Mouse (Mus musculus): Measurements from ENCODE around the gene Gatc. TPM values are rescaled to one million over a fixed set of nuclear protein-coding genes. Genes with fewer than 3 reads are reported as not detected.

Gatc gene
- polyA plus RNA-seq, 1 experiment from 2014 or later, result 26.7 TPM

DNA sequence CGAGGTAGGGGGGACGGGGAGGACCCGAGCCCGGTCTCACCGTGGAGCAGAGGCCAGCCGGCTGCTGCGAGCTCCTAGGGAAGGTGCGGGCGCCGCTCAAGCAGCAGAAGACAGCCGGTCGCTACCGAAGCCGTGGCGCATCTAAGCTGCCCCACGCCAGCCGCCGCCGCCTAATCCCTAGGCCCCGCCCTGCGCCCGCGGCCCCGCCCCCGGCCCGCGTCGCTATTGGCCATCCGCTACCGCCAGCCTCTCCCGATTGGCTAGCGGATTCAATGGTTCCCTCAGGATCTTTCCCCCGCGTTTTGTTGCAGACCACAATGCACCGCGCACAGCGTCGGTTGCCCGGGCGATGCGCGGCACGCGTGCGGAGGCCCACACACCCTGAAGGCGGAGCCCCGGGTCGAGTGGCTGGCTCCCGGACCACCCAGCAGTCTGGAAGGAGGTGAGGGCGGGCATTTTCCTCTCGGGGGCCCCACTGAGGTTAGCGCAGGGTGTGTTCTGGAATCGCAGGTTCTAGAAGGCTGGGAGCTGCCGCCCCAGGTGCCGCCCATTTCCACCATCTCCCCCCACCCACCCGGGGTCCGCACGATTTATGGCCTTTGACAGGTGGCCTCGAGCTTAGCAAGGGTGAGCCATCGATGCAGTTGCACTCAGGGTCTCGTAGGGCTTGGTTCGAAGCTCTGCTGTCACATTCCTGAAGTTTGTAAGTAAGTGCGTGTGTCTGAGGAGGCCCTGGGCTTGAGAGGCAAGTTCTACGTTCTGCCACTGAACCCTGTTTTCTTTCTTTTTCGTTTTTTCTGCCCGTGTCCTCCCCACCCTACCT lies 40.0 kb downstream of the Gatc start, which contains the start of gene Dynll1:
Gene Dynll1 (minus strand): TSS at position 208 of the 823 bp plus-strand sequence.
- peak within 1 kb of the TSS; percentile 76 for H3K4me3 ChIP-seq (ENCODE audit: low read depth, low read length)
- peak within 1 kb of the TSS; percentile 88 for H3K27ac ChIP-seq (replicated peaks; ENCODE audit: low read depth, low read length)
- peak within 1 kb of the TSS; percentile 69 for H3K4me2 ChIP-seq (ENCODE audit: low read depth, low read length)
- peak within 1 kb of the TSS; percentile 86 for H3K9ac ChIP-seq (ENCODE audit: low read depth, low read length)
- peaks cover 10% of the 10 kb centered on the region for H3K4me1 ChIP-seq (ENCODE audit: control insufficient read depth, insufficient read depth, low read length)
- 0% methylated on average over 25 of the region's 66 CpGs for WGBS
- peaks cover 31% of the 10 kb centered on the region for H3K36me3 ChIP-seq (ENCODE audit: control insufficient read depth, insufficient read depth, low read length)
- H3K27me3 ChIP-seq (replicated peaks; ENCODE audit: control insufficient read depth, insufficient read depth, low read length), result no peaks in the 10 kb centered on the region
- ATAC-seq (ENCODE audit: low read depth) (peak; percentile 98), DNase-seq (ENCODE audit: low spot score) (peak; percentile 98)
- H3K9me3 ChIP-seq (ENCODE audit: control insufficient read depth, low read length), result no peaks in the 10 kb centered on the region

DNA sequence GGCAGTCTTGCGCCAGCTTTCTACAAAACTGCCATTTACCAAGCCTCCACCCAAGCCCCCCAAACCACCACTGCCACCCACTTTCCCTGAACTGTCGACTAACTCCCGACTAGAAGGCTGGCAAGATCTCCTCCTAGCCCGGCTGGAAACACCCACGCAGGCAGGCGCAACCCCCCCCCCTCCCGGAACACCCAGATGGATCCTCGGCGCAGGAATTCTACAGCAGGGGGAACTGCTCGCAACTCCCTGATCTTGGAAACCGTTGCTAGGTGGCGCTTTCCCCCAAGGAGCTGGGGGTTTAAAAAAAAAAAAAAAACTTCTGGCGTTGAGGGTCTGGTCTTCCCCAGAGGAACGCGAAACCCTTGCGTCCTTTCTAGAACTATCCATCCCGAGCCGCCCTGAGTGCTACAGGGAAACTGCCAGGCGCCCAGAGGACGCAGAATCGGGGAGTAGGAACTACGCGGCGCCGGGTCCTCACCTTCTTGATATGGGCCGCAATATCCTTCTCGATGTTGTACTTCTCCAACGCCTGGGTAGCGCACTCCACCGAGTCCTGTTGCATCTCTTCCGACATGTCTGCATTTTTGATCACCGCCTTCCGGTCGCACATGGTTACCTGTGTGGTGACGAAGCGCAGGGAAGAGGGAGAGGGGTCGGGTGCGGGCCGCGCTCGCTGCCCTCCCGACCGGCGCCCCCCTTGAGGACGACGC lies 40.8 kb downstream of the Gatc start:
- H3K4me3 ChIP-seq (ENCODE audit: low read depth, low read length), result peak overlapping the region; percentile 76
- H3K9me3 ChIP-seq (ENCODE audit: control insufficient read depth, low read length), result no peaks in the 10 kb centered on the region
- 1% methylated on average over 35 of the region's 46 CpGs for WGBS
- peak; percentile 93 for DNase-seq (ENCODE audit: low spot score)
- H3K4me1 ChIP-seq (ENCODE audit: control insufficient read depth, insufficient read depth, low read length), result peaks cover 10% of the 10 kb centered on the region
- peak; percentile 0; the same call in 1 of the 2 replicates for ATAC-seq (ENCODE audit: low read depth)
- H3K4me2 ChIP-seq (ENCODE audit: low read depth, low read length), result peak overlapping the region; percentile 69
- no peaks in the 10 kb centered on the region for H3K27me3 ChIP-seq (replicated peaks; ENCODE audit: control insufficient read depth, insufficient read depth, low read length)
- peak overlapping the region; percentile 88 for H3K27ac ChIP-seq (replicated peaks; ENCODE audit: low read depth, low read length)
- H3K9ac ChIP-seq (ENCODE audit: low read depth, low read length), result peak overlapping the region; percentile 86
- H3K36me3 ChIP-seq (ENCODE audit: control insufficient read depth, insufficient read depth, low read length), result peaks cover 39% of the 10 kb centered on the region

DNA sequence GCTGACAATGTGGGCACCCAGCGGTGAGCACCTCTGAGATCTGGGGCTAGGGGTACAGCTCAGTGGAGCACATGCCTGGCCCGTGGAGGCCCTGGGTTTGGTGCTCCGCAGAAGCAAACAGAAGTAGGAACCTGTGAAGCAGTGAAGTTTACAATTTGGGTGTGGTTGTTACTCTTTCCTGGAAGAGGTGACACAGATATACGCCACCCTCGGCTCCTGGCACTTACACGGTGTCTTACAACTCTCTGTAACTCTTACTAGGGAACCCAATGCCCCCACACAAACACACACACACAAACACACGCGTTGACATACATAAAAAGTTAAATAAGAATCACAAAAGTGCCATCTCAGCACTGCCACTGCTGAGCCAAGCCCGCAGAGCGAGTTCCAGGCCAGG lies 44.6 kb downstream of the Gatc start:
- peaks cover 10% of the 10 kb centered on the region for H3K4me1 ChIP-seq (ENCODE audit: control insufficient read depth, insufficient read depth, low read length)
- H3K27ac ChIP-seq (replicated peaks; ENCODE audit: low read depth, low read length), result 0 out of 2 replicates have a peak overlapping the region, but pooled peaks have one; percentile 21
- no peaks in the 10 kb centered on the region for H3K9me3 ChIP-seq (ENCODE audit: control insufficient read depth, low read length)
- peaks cover 50% of the 10 kb centered on the region for H3K36me3 ChIP-seq (ENCODE audit: control insufficient read depth, insufficient read depth, low read length)
- WGBS, result 80% methylated on average over 10 of the region's 10 CpGs
- H3K4me2 ChIP-seq (ENCODE audit: low read depth, low read length), result no peak overlapping the region
- ATAC-seq (ENCODE audit: low read depth), result no peak
- no peaks in the 10 kb centered on the region for H3K27me3 ChIP-seq (replicated peaks; ENCODE audit: control insufficient read depth, insufficient read depth, low read length)
- no peak for DNase-seq (ENCODE audit: low spot score)
- H3K4me3 ChIP-seq (ENCODE audit: low read depth, low read length), result no peak overlapping the region
- H3K9ac ChIP-seq (ENCODE audit: low read depth, low read length), result peak overlapping the region; percentile 30; the same call in 1 of the 2 replicates

DNA sequence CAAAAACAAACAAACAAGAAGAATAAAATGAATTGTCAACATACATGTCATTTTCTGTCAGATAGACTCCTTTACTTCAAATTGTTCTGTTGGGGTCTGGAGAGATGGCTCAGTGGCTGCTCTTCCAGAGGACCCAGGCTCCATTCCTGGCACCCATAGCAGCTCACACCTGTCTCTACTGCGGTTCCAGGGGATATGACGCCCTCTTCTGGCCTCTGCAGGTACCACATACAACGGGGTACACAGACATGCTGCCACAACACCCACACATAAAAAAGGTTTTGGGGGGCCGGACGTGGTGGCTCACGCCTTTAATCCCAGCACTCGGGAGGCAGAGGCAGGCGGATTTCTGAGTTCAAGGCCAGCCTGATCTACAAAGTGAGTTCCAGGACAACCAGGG lies 46.8 kb downstream of the Gatc start:
- H3K27me3 ChIP-seq (replicated peaks; ENCODE audit: control insufficient read depth, insufficient read depth, low read length), result no peaks in the 10 kb centered on the region
- peaks cover 6% of the 10 kb centered on the region for H3K4me1 ChIP-seq (ENCODE audit: control insufficient read depth, insufficient read depth, low read length)
- ATAC-seq (ENCODE audit: low read depth) (no peak), DNase-seq (ENCODE audit: low spot score) (no peak)
- H3K27ac ChIP-seq (replicated peaks; ENCODE audit: low read depth, low read length), result no peak overlapping the region
- no peak overlapping the region for H3K9ac ChIP-seq (ENCODE audit: low read depth, low read length)
- 90% methylated on average over 8 of the region's 8 CpGs for WGBS
- H3K4me2 ChIP-seq (ENCODE audit: low read depth, low read length), result no peak overlapping the region
- no peaks in the 10 kb centered on the region for H3K9me3 ChIP-seq (ENCODE audit: control insufficient read depth, low read length)
- no peak overlapping the region for H3K4me3 ChIP-seq (ENCODE audit: low read depth, low read length)
- H3K36me3 ChIP-seq (ENCODE audit: control insufficient read depth, insufficient read depth, low read length), result peaks cover 65% of the 10 kb centered on the region

DNA sequence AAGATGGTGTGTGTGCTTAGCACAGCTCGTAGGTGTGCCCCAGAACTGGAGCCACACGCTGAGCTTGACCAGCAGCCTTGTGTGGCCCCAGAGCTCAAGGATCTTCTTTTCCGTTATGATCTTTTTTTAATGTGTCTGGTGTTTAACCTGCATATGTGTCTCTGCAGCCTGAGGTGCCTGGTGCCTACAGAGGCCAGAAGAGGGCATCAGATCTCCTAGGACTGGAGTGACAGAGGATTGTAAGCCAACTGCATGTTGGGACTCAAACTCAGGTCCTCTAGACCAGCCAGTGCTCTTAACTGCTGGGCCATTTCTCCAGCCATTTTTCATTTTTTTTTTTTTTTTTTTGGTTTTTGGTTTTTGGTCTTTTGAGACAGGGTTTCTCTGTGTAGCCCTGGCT lies 56.2 kb downstream of the Gatc start:
- WGBS, result 88% methylated on average over 3 of the region's 3 CpGs
- no peak for DNase-seq (ENCODE audit: low spot score)
- no peak for ATAC-seq (ENCODE audit: low read depth)

More for the DNA sequence above, 56.2 kb downstream of the Gatc start:
- no peak overlapping the region for H3K4me2 ChIP-seq (ENCODE audit: low read depth, low read length)
- no peak overlapping the region for H3K9ac ChIP-seq (ENCODE audit: low read depth, low read length)
- no peak overlapping the region for H3K27ac ChIP-seq (replicated peaks; ENCODE audit: low read depth, low read length)
- H3K4me1 ChIP-seq (ENCODE audit: control insufficient read depth, insufficient read depth, low read length), result peaks cover 5% of the 10 kb centered on the region
- no peak overlapping the region for H3K4me3 ChIP-seq (ENCODE audit: low read depth, low read length)
- H3K36me3 ChIP-seq (ENCODE audit: control insufficient read depth, insufficient read depth, low read length), result peaks cover 46% of the 10 kb centered on the region
- H3K9me3 ChIP-seq (ENCODE audit: control insufficient read depth, low read length), result no peaks in the 10 kb centered on the region
- no peaks in the 10 kb centered on the region for H3K27me3 ChIP-seq (replicated peaks; ENCODE audit: control insufficient read depth, insufficient read depth, low read length)

Other genes with a start within 250 kb of the Gatc start
- gene Gm10401, start 242.9 kb downstream of the Gatc start, polyA plus RNA-seq (2014; fragmentation: Nextera tagmentation; extraction: Ambion mirVana), result 53.2 and 54.0 TPM in 2 replicates
- gene Acads, start 221.8 kb downstream of the Gatc start, polyA plus RNA-seq (2014; fragmentation: Nextera tagmentation; extraction: Ambion mirVana), result 28.5 and 28.7 TPM in 2 replicates
- 32.2 and 35.4 TPM in 2 replicates for gene Unc119b, start 206.2 kb downstream of the Gatc start, polyA plus RNA-seq (2014; fragmentation: Nextera tagmentation; extraction: Ambion mirVana)
- gene Mlec, start 183.0 kb downstream of the Gatc start, polyA plus RNA-seq (2014; fragmentation: Nextera tagmentation; extraction: Ambion mirVana), result 69.8 and 72.9 TPM in 2 replicates
- gene Cabp1, start 146.8 kb downstream of the Gatc start, polyA plus RNA-seq (2014; fragmentation: Nextera tagmentation; extraction: Ambion mirVana), result 2.7 and 3.1 TPM in 2 replicates
- gene Pop5, start 105.3 kb downstream of the Gatc start, polyA plus RNA-seq (2014; fragmentation: Nextera tagmentation; extraction: Ambion mirVana), result 82.6 and 95.5 TPM in 2 replicates
- 77.2 and 79.1 TPM in 2 replicates for gene Rnf10, start 68.3 kb downstream of the Gatc start, polyA plus RNA-seq (2014; fragmentation: Nextera tagmentation; extraction: Ambion mirVana)
- 39.0 and 41.9 TPM in 2 replicates for gene Coq5, start 61.5 kb downstream of the Gatc start, polyA plus RNA-seq (2014; fragmentation: Nextera tagmentation; extraction: Ambion mirVana)
- gene Dynll1, start 40.2 kb downstream of the Gatc start, polyA plus RNA-seq (2014; fragmentation: Nextera tagmentation; extraction: Ambion mirVana), result 1,629 and 1,828 TPM in 2 replicates
- 203 and 230 TPM in 2 replicates for gene Srsf9, start 14.0 kb downstream of the Gatc start, polyA plus RNA-seq (2014; fragmentation: Nextera tagmentation; extraction: Ambion mirVana)
- gene Triap1, start within 50 bp of the Gatc start, polyA plus RNA-seq (2014; fragmentation: Nextera tagmentation; extraction: Ambion mirVana), result 48.5 and 51.3 TPM in 2 replicates
- 833 and 912 TPM in 2 replicates for gene Cox6a1, start 7.8 kb upstream of the Gatc start, polyA plus RNA-seq (2014; fragmentation: Nextera tagmentation; extraction: Ambion mirVana)
- gene Msi1, start 88.4 kb upstream of the Gatc start, polyA plus RNA-seq (2014; fragmentation: Nextera tagmentation; extraction: Ambion mirVana), result 16.0 and 16.2 TPM in 2 replicates
- not detected in 2 replicates for gene Pla2g1b, start 125.1 kb upstream of the Gatc start, polyA plus RNA-seq (2014; fragmentation: Nextera tagmentation; extraction: Ambion mirVana)
- 13.9 and 20.3 TPM in 2 replicates for gene Sirt4, start 143.5 kb upstream of the Gatc start, polyA plus RNA-seq (2014; fragmentation: Nextera tagmentation; extraction: Ambion mirVana)
- gene Pxn, start 165.5 kb upstream of the Gatc start, polyA plus RNA-seq (2014; fragmentation: Nextera tagmentation; extraction: Ambion mirVana), result 28.6 and 28.8 TPM in 2 replicates
- 1,928 and 1,996 TPM in 2 replicates for gene Rplp0, start 218.3 kb upstream of the Gatc start, polyA plus RNA-seq (2014; fragmentation: Nextera tagmentation; extraction: Ambion mirVana)
- gene Gcn1l1, start 224.1 kb upstream of the Gatc start, polyA plus RNA-seq (2014; fragmentation: Nextera tagmentation; extraction: Ambion mirVana), result 40.3 and 41.9 TPM in 2 replicates

Data from embryonic facial prominence, embryonic 14.5 days (tissue).